Mouse (Mus musculus) C3H10T1/2 (cell line): ENCODE measurements around the gene Olfr740. TPM values are rescaled to one million over a fixed set of nuclear protein-coding genes. Genes with fewer than 3 reads are reported as not detected.

Experiments used
- polyA plus RNA-seq, 2 experiments: library from polyadenylated mRNA; unstranded; fragments of >200 nt; fragmentation: generic; extraction: Trizol; gene quantifications; one replicate each; pipeline ENCODE4 v1.2.1; 2012; ENCODE audit warnings: missing spikeins in 2 of 2

Olfr740 gene
- not detected for polyA plus RNA-seq

GRCm38 (mm10) chr14:50445245-50445644, at the start of gene Olfr740:
TSS of gene Olfr740 (plus strand) at chr14:50445545.

GRCm38 (mm10) chr14:50407268-50407667, 38.1 kb upstream of the Olfr740 start, which contains the start of gene Olfr738:
TSS of gene Olfr738 (plus strand) at chr14:50407568.

GRCm38 (mm10) chr14:50418326-50418725, 27.0 kb upstream of the Olfr740 start, which contains the start of gene Olfr739:
TSS of gene Olfr739 (plus strand) at chr14:50418626.

DNA sequence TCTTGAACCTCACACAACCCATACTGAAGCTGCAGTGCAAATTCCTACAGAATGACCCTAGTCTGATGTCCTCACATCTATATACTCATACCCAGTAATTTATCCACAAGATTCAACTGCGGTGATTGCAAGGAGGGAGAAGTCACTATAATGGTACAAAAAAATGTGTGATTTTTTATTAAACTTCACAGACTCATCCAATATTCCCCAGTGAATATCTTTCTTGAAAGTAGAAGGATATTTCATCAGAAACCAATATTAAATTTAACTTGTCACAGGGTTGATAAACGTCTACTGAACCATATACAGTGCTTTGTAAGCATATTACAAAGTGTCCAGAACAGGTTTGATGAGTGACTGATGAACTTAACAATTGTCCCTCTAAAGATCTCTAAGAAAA, 27.1 kb downstream of the Olfr740 start, which contains the start of gene Olfr741:
Gene Olfr741, plus strand, starts transcription at position 301 of the 400 bp plus-strand sequence.

DNA sequence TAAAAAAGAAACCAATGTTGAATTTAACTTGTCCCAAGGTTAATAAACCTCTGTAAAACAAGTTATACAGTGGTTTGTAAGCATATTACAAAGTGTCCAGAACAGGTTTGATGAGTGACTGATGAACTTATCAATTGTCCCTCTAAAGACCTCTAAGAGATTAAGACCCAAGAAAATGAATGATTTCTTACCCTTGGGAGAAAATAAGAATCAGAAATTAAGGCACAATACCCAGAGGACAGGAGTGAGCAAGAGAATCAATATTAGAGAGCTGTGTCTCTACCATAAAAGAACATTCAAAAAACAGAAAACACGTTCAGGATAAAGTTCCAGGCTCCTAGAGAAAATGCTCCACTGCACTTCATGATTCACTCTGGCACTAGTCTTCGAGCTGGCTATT, 58.0 kb downstream of the Olfr740 start, which contains the start of gene Olfr742:
Gene Olfr742, plus strand, starts transcription at position 301 of the 400 bp plus-strand sequence.

Other genes starting within 250 kb of the Olfr740 start
- gene Olfr731, start 203.7 kb upstream of the Olfr740 start, polyA plus RNA-seq: not detected
- gene Olfr732, start 161.3 kb upstream of the Olfr740 start, polyA plus RNA-seq: not detected
- not detected for gene Olfr733, start 144.0 kb upstream of the Olfr740 start, polyA plus RNA-seq
- not detected for gene Olfr734, start 118.8 kb upstream of the Olfr740 start, polyA plus RNA-seq
- not detected for gene Olfr735, start 96.7 kb upstream of the Olfr740 start, polyA plus RNA-seq
- gene Tlr11, start 87.6 kb upstream of the Olfr740 start, polyA plus RNA-seq: not detected
- gene Olfr736, start 64.4 kb upstream of the Olfr740 start, polyA plus RNA-seq: not detected
- gene Olfr738, start 38.0 kb upstream of the Olfr740 start, polyA plus RNA-seq: not detected
- gene Olfr739, start 26.9 kb upstream of the Olfr740 start, polyA plus RNA-seq: not detected
- not detected for gene Olfr741, start 27.2 kb downstream of the Olfr740 start, polyA plus RNA-seq
- not detected for gene Olfr742, start 58.1 kb downstream of the Olfr740 start, polyA plus RNA-seq
- gene Olfr743, start 76.3 kb downstream of the Olfr740 start, polyA plus RNA-seq: not detected
- not detected for gene Olfr744, start 169.3 kb downstream of the Olfr740 start, polyA plus RNA-seq
- not detected for gene Olfr745, start 193.8 kb downstream of the Olfr740 start, polyA plus RNA-seq
- gene Olfr746, start 201.5 kb downstream of the Olfr740 start, polyA plus RNA-seq: not detected
- gene Olfr747, start 247.7 kb downstream of the Olfr740 start, polyA plus RNA-seq: not detected